Mouse (Mus musculus) midbrain, embryonic 11.5 days (tissue): Measurements from ENCODE around the gene Mau2. TPM values are rescaled to one million over a fixed set of nuclear protein-coding genes. Genes with fewer than 3 reads are reported as not detected.
"Not testable (repeated sequence)": the region's sequence is repeated elsewhere in the genome, so short reads cannot be mapped to it uniquely, and the experiment has no call there.

Source experiments
- ATAC-seq: fragments of 200-750 bp; cut with Nextera tagmentation; 2 replicates; pipeline ENCODE4 v1.8.0; 2017; ENCODE audit warnings: moderate TSS enrichment, moderate library complexity; ENCODE audit not compliant: low FRiP score
- DNase-seq: peaks from one replicate; pipeline ENCODE4 v3.0.0; 2015; ENCODE audit warnings: low spot score; ENCODE audit errors: missing footprints
- H3K27ac ChIP-seq: fragments of 300-500 bp; sonication (generic); 2 replicates; pipeline ENCODE4 v1.5.1; 2014; ENCODE audit warnings: low read depth, low read length
- H3K27me3 ChIP-seq: fragments of 300-500 bp; sonication (generic); 2 replicates; pipeline ENCODE4 v1.6.1; 2014; ENCODE audit warnings: mild to moderate bottlenecking, low read length, moderate library complexity, mixed read lengths; ENCODE audit not compliant: control insufficient read depth, insufficient read depth
- H3K36me3 ChIP-seq: fragments of 300-500 bp; sonication (generic); 2 replicates; pipeline ENCODE4 v1.6.1; 2014; ENCODE audit warnings: mild to moderate bottlenecking, low read length, moderate library complexity, mixed read lengths; ENCODE audit not compliant: control insufficient read depth, insufficient read depth
- H3K4me1 ChIP-seq: fragments of 300-500 bp; sonication (generic); 2 replicates; pipeline ENCODE4 v1.6.1; 2014; ENCODE audit warnings: low read length; ENCODE audit not compliant: control insufficient read depth, insufficient read depth
- H3K4me2 ChIP-seq: fragments of 300-500 bp; sonication (generic); 2 replicates; pipeline ENCODE4 v1.6.1; 2014; ENCODE audit warnings: mild to moderate bottlenecking, moderate library complexity
- H3K4me3 ChIP-seq: fragments of 300-500 bp; sonication (generic); 2 replicates; pipeline ENCODE4 v1.5.1; 2014; ENCODE audit warnings: low read depth, low read length
- H3K9ac ChIP-seq: fragments of 300-500 bp; sonication (generic); 2 replicates; pipeline ENCODE4 v1.6.1; 2014; ENCODE audit warnings: low read length
- H3K9me3 ChIP-seq: fragments of 300-500 bp; sonication (generic); 2 replicates; pipeline ENCODE4 v1.6.1; 2016; ENCODE audit warnings: low read length; ENCODE audit not compliant: control insufficient read depth
- WGBS: fragments of 180-500 bp; shearing (Covaris S2); extraction: QIAGEN DNeasy Blood & Tissue Kit; methylation state at CpG from one replicate; pipeline ENCODE4 v1.1.7; 2014; 5-methylcytosine and 5-hydroxymethylcytosine counted together
- polyA plus RNA-seq: library from polyadenylated mRNA; unstranded; fragments of >200 nt; fragmentation: Nextera tagmentation; extraction: Ambion mirVana; gene quantifications from 2 replicates; pipeline ENCODE4 v1.2.1, GENCODE M21; 2014

The Mau2 gene
- polyA plus RNA-seq, 1 experiment from 2014 or later, result 49.3 TPM

GRCm38 (mm10) chr8:70073682-70074081, 31.1 kb upstream of the Mau2 start:
- H3K9ac ChIP-seq, result no peak overlapping the region
- H3K4me1 ChIP-seq, result no peaks in the 10 kb centered on the region
- H3K36me3 ChIP-seq, result peaks cover 19% of the 10 kb centered on the region
- WGBS, result 84% methylated on average over 1 of the region's 1 CpGs
- no peak overlapping the region for H3K27ac ChIP-seq
- ATAC-seq (no peak), DNase-seq (no peak)
- no peak overlapping the region for H3K4me2 ChIP-seq
- no peaks in the 10 kb centered on the region for H3K27me3 ChIP-seq
- no peak overlapping the region for H3K4me3 ChIP-seq
- no peaks in the 10 kb centered on the region for H3K9me3 ChIP-seq

GRCm38 (mm10) chr8:70073120-70073519, 30.6 kb upstream of the Mau2 start:
- WGBS, result 69% methylated on average over 8 of the region's 8 CpGs
- H3K4me3 ChIP-seq, result no peak overlapping the region
- H3K27me3 ChIP-seq, result no peaks in the 10 kb centered on the region
- no peak for DNase-seq
- no peaks in the 10 kb centered on the region for H3K4me1 ChIP-seq
- H3K27ac ChIP-seq, result no peak overlapping the region
- H3K9ac ChIP-seq, result no peak overlapping the region
- H3K9me3 ChIP-seq, result no peaks in the 10 kb centered on the region
- ATAC-seq, result no peak
- peaks cover 19% of the 10 kb centered on the region for H3K36me3 ChIP-seq
- no peak overlapping the region for H3K4me2 ChIP-seq

- no peak within 1 kb of the TSS for H3K4me2 ChIP-seq
- H3K36me3 ChIP-seq, result peaks cover 19% of the 10 kb centered on the region
- WGBS, result 8% methylated on average over 23 of the region's 27 CpGs
- no peak within 1 kb of the TSS for H3K9ac ChIP-seq
- H3K9me3 ChIP-seq, result no peaks in the 10 kb centered on the region
- no peaks in the 10 kb centered on the region for H3K4me1 ChIP-seq
- no peaks in the 10 kb centered on the region for H3K27me3 ChIP-seq
- H3K27ac ChIP-seq, result no peak within 1 kb of the TSS
- DNase-seq (no peak), ATAC-seq (no peak; the same call in 1 of the 2 replicates)
- no peak within 1 kb of the TSS for H3K4me3 ChIP-seq
Observed at GRCm38 (mm10) chr8:70072441-70073069, 30.0 kb upstream of the Mau2 start, which contains the start of gene Tm6sf2. Gene Tm6sf2, plus strand, starts transcription at chr8:70072924.

- no peaks in the 10 kb centered on the region for H3K9me3 ChIP-seq
- no peaks in the 10 kb centered on the region for H3K27me3 ChIP-seq
- no peaks in the 10 kb centered on the region for H3K4me1 ChIP-seq
- DNase-seq (no peak), ATAC-seq (no peak)
- H3K4me3 ChIP-seq, result no peak overlapping the region
- 82% methylated on average over 2 of the region's 2 CpGs for WGBS
- H3K4me2 ChIP-seq, result no peak overlapping the region
- peaks cover 19% of the 10 kb centered on the region for H3K36me3 ChIP-seq
- no peak overlapping the region for H3K9ac ChIP-seq
- no peak overlapping the region for H3K27ac ChIP-seq
Observed at GRCm38 (mm10) chr8:70071836-70072440, 29.4 kb upstream of the Mau2 start.

- Histone ChIP-seq H3K4me2 (no peak overlapping the region), H3K4me1 (no peaks in the 10 kb centered on the region), H3K27ac (no peak overlapping the region), H3K36me3 (peaks cover 20% of the 10 kb centered on the region), H3K9ac (no peak overlapping the region), H3K4me3 (no peak overlapping the region), H3K9me3 (no peaks in the 10 kb centered on the region), H3K27me3 (no peaks in the 10 kb centered on the region)
- WGBS, result 61% methylated on average over 1 of the region's 1 CpGs
- no peak for ATAC-seq
- no peak for DNase-seq
Observed at GRCm38 (mm10) chr8:70057721-70058120, 15.2 kb upstream of the Mau2 start.

GRCm38 (mm10) chr8:70050434-70050833, 7.9 kb upstream of the Mau2 start:
- not testable (repeated sequence) for H3K4me1 ChIP-seq, H3K9ac ChIP-seq, H3K9me3 ChIP-seq, ATAC-seq, DNase-seq, H3K27me3 ChIP-seq, H3K4me3 ChIP-seq, H3K27ac ChIP-seq, H3K4me2 ChIP-seq
- peaks cover 22% of the 10 kb centered on the region for H3K36me3 ChIP-seq
- 97% methylated on average over 5 of the region's 5 CpGs for WGBS

- no peak for ATAC-seq
- Histone ChIP-seq H3K4me3 (no peak overlapping the region), H3K9me3 (no peaks in the 10 kb centered on the region), H3K4me1 (no peaks in the 10 kb centered on the region), H3K9ac (no peak overlapping the region), H3K27ac (no peak overlapping the region), H3K27me3 (no peaks in the 10 kb centered on the region), H3K4me2 (no peak overlapping the region), H3K36me3 (peaks cover 22% of the 10 kb centered on the region)
- DNase-seq, result no peak
Observed at GRCm38 (mm10) chr8:70049662-70050061, 7.1 kb upstream of the Mau2 start.

GRCm38 (mm10) chr8:70043996-70044395, 1.5 kb upstream of the Mau2 start:
- 89% methylated on average over 5 of the region's 5 CpGs for WGBS
- no peak for ATAC-seq
- DNase-seq, result no peak
- Histone ChIP-seq H3K36me3 (no peaks in the 10 kb centered on the region), H3K27ac (no peak overlapping the region), H3K4me1 (peaks cover 23% of the 10 kb centered on the region), H3K9me3 (no peaks in the 10 kb centered on the region), H3K9ac (no peak overlapping the region), H3K27me3 (no peaks in the 10 kb centered on the region), H3K4me2 (no peak overlapping the region), H3K4me3 (no peak overlapping the region)

GRCm38 (mm10) chr8:70041885-70042546, 518 bp downstream of the Mau2 start:
- peak overlapping the region; percentile 90 for H3K9ac ChIP-seq
- ATAC-seq (no peak), DNase-seq (peak; percentile 91)
- H3K4me2 ChIP-seq, result peak overlapping the region; percentile 50
- H3K36me3 ChIP-seq, result no peaks in the 10 kb centered on the region
- WGBS, result 1% methylated on average over 47 of the region's 47 CpGs
- H3K4me1 ChIP-seq, result peaks cover 23% of the 10 kb centered on the region
- H3K27ac ChIP-seq, result no peak overlapping the region
- H3K4me3 ChIP-seq, result peak overlapping the region; percentile 86
- H3K9me3 ChIP-seq, result no peaks in the 10 kb centered on the region
- H3K27me3 ChIP-seq, result no peaks in the 10 kb centered on the region
